Mouse (Mus musculus) G1E (cell line): ENCODE results near the gene Hps4.

Experiments
- CTCF ChIP-seq: IDR thresholded peaks from 2 replicates; pipeline ENCODE4 v1.5.1; 2012; ENCODE audit warnings: low read depth, low read length, inconsistent platforms, mixed read lengths
- GATA1 ChIP-seq: IDR thresholded peaks from 2 replicates; pipeline ENCODE4 v1.6.1; 2012; ENCODE audit warnings: borderline replicate concordance, low read length, inconsistent platforms, mixed read lengths
- GATA2 ChIP-seq: IDR thresholded peaks from 2 replicates; pipeline ENCODE4 v1.6.1; 2012; ENCODE audit warnings: low read depth, low read length, inconsistent platforms, borderline replicate concordance

- TF ChIP-seq GATA2: no peak
- TF ChIP-seq GATA1: no peak
- TF ChIP-seq CTCF: no peak
Observed at GRCm38 (mm10) chr5:112368666-112369065, 25.8 kb downstream of the Hps4 start.
